Mouse (Mus musculus): ENCODE data around the gene Asl. TPM values are rescaled to one million over a fixed set of nuclear protein-coding genes. Genes with fewer than 3 reads are reported as not detected.

Asl gene
- polyA plus RNA-seq (2014; fragmentation: Illumina TruSeq; extraction: RNeasy Lipid Tissue Mini Kit (QIAGEN cat#74804)), result 2.6 TPM

DNA sequence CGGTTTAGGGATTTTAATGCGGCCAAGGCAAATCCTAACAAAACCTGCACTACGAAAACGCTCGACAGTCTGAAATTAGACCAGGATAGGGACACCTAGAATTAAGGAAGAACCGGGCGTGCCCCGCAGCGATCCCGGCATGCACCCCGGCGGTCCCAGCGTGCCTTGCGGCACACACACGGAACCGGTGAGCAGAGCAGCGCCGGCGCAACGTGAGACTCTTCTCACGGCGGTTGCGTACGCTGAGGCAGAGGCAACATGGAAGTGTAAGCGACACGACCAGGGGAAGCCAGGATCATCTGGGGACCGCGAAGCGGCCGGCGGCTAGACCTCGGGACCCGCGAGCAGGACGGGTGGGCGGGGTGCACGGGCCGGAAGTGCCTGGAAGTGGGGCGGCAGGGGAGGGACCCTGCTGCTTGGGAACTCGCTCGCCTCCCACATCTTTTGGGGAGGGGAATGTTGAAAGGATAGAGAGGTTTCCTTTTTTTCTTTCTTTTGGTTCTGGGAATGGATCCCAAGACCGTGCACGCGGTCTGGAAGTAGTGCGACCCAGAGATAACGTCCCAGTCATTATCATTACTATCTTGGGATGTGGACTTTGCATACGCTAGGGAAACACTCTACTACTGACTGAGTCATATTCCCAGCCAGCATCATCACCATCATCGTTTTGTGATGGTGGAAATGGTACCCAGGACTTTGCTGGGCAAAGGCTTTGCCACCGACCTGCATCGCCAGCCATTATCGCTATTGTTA lies at the start of gene Asl, which contains the start of gene Crcp:
Asl (minus strand) TSS at position 106 of the 756 bp plus-strand sequence.
Crcp (plus strand) TSS at position 149 of the 756 bp plus-strand sequence.

DNA sequence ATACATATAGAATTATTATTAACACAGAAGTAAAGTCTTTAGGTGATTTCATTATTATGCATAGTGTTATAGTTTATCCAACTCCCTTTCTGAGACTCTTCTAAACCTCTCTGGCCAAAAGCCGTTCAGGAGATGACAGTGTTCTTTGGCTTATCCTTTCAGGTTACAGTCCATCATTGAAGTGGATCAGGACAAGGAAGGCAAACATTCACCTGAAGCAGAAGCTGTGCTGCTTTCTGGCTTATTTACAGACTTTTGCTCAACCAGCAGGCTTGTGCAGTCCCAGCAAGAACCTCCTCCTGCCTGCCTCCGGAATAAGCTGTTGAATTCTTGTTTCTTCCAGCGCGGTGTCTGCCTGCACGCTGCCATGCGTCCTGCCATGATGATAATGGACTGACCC lies 44.0 kb upstream of the Asl start, which contains the start of gene Tpst1:
Tpst1 (plus strand) TSS at position 301 of the 400 bp plus-strand sequence.

DNA sequence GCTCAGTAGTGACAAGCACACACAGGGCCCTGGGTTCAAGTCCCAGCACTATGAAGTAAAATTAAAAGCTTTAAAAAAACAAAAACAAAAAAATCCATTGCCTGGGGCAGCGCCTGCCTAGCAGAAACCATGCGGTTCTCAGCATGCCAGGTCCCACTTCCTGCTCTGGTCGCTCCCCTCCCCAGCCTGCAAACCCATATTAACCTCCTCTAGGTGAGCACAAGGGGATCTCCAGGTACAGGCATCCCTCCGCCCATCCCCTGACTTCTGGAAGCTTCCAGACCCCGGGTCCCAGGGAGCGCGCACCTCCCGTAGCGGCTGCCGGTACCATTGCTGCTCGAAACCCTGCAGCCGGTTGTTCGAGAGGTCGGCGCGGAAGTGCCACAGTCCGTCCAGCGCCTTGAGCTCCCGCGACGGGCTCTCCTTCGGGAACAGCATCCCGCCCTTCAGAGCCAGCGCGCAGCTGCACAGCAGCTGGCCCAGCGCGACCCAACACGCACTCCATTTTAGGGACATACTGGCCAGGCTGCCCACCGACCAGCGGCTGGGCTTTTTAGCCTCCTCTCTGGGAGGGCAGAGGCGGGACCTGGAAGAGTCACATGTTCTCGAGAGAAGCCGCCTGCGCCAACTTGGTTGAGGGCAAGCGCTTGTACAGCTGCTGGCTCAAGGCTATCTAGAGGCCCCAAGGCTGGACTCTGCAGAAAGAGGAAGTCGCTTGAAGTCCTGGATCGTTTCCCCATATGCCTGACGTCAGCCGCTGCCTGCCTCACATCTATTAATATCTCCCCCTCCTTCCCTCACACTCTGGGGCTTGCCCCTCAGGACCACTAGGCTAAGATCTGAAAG lies 26.5 kb downstream of the Asl start, which contains the start of gene Gusb:
Gusb (minus strand) TSS at position 749 of the 846 bp plus-strand sequence.

Other genes with a start within 250 kb of the Asl start
- gene Psph, start 241.8 kb downstream of the Asl start, polyA plus RNA-seq (2014; fragmentation: Illumina TruSeq; extraction: RNeasy Lipid Tissue Mini Kit (QIAGEN cat#74804)), result 5.0 TPM
- 6.5 TPM for gene Sumf2, start 182.3 kb downstream of the Asl start, polyA plus RNA-seq (2014; fragmentation: Illumina TruSeq; extraction: RNeasy Lipid Tissue Mini Kit (QIAGEN cat#74804))
- 369 TPM for gene Chchd2, start 141.8 kb downstream of the Asl start, polyA plus RNA-seq (2014; fragmentation: Illumina TruSeq; extraction: RNeasy Lipid Tissue Mini Kit (QIAGEN cat#74804))
- 18.1 TPM for gene Zbed5, start 133.5 kb downstream of the Asl start, polyA plus RNA-seq (2014; fragmentation: Illumina TruSeq; extraction: RNeasy Lipid Tissue Mini Kit (QIAGEN cat#74804))
- gene Phkg1, start 130.7 kb downstream of the Asl start, polyA plus RNA-seq (2014; fragmentation: Illumina TruSeq; extraction: RNeasy Lipid Tissue Mini Kit (QIAGEN cat#74804)), result 0.54 TPM
- gene Nupr1l, start 120.7 kb downstream of the Asl start, polyA plus RNA-seq (2014; fragmentation: Illumina TruSeq; extraction: RNeasy Lipid Tissue Mini Kit (QIAGEN cat#74804)), result 2.2 TPM
- 90.0 TPM for gene Vkorc1l1, start 87.3 kb downstream of the Asl start, polyA plus RNA-seq (2014; fragmentation: Illumina TruSeq; extraction: RNeasy Lipid Tissue Mini Kit (QIAGEN cat#74804))
- 28.1 TPM for gene Gusb, start 26.2 kb downstream of the Asl start, polyA plus RNA-seq (2014; fragmentation: Illumina TruSeq; extraction: RNeasy Lipid Tissue Mini Kit (QIAGEN cat#74804))
- gene Crcp, start within 50 bp of the Asl start, polyA plus RNA-seq (2014; fragmentation: Illumina TruSeq; extraction: RNeasy Lipid Tissue Mini Kit (QIAGEN cat#74804)), result 14.1 TPM
- gene Tpst1, start 44.1 kb upstream of the Asl start, polyA plus RNA-seq (2014; fragmentation: Illumina TruSeq; extraction: RNeasy Lipid Tissue Mini Kit (QIAGEN cat#74804)), result 33.9 TPM
- gene Kctd7, start 115.6 kb upstream of the Asl start, polyA plus RNA-seq (2014; fragmentation: Illumina TruSeq; extraction: RNeasy Lipid Tissue Mini Kit (QIAGEN cat#74804)), result 3.1 TPM
- gene Rabgef1, start 142.6 kb upstream of the Asl start, polyA plus RNA-seq (2014; fragmentation: Illumina TruSeq; extraction: RNeasy Lipid Tissue Mini Kit (QIAGEN cat#74804)), result 32.2 TPM
- gene Tmem248, start 187.8 kb upstream of the Asl start, polyA plus RNA-seq (2014; fragmentation: Illumina TruSeq; extraction: RNeasy Lipid Tissue Mini Kit (QIAGEN cat#74804)), result 49.8 TPM
- 59.0 TPM for gene Sbds, start 226.3 kb upstream of the Asl start, polyA plus RNA-seq (2014; fragmentation: Illumina TruSeq; extraction: RNeasy Lipid Tissue Mini Kit (QIAGEN cat#74804))
- 1.9 TPM for gene Tyw1, start 226.4 kb upstream of the Asl start, polyA plus RNA-seq (2014; fragmentation: Illumina TruSeq; extraction: RNeasy Lipid Tissue Mini Kit (QIAGEN cat#74804))